Mouse (Mus musculus): ENCODE measurements around the gene Slc25a22. TPM values are rescaled to one million over a fixed set of nuclear protein-coding genes. Genes with fewer than 3 reads are reported as not detected.
A peak's percentile ranks its signal among the peaks of the same experiment; 100 is the strongest.
"Not testable (repeated sequence)": the region's sequence is repeated elsewhere in the genome, so short reads cannot be mapped to it uniquely, and the experiment has no call there.

The Slc25a22 gene
- polyA plus RNA-seq, 1 experiment from 2014 or later: 80.4 TPM

DNA sequence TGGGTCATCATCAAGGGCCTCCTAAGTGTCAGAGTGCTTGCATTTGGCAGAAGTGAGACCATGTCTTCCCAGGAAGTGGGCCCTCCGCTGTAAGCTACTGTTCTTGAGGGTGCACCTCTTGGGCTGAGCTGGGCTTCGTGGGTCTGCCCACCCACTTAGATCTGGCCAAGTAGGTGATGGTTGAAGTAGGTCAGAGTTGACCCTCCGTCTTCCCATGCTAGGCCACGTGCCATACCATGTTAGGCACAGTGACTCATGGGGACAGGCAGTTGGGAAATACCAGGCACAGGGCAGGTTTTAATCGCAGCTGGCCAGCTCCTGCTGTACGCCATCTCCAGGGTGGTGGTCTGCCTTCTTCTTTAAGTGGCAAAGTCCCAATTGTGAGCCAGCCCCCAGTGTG is 19.0 kb upstream of the Slc25a22 start:
- H3K27me3 ChIP-seq (ENCODE audit: control insufficient read depth, insufficient read depth, low read length): peaks cover 18% of the 10 kb centered on the region
- H3K9me3 ChIP-seq (ENCODE audit: control insufficient read depth, low read length): no peaks in the 10 kb centered on the region
- H3K4me1 ChIP-seq (ENCODE audit: control insufficient read depth, insufficient read depth, low read length): peaks cover 11% of the 10 kb centered on the region
- WGBS: 92% methylated on average over 6 of the region's 6 CpGs
- no peak overlapping the region for H3K4me3 ChIP-seq (ENCODE audit: low read depth, low read length)
- no peak overlapping the region for H3K4me2 ChIP-seq (ENCODE audit: low read depth, low read length)
- no peak overlapping the region for H3K27ac ChIP-seq (ENCODE audit: low read depth, low read length)
- ATAC-seq (ENCODE audit: low read depth): no peak
- H3K36me3 ChIP-seq (ENCODE audit: control insufficient read depth, insufficient read depth, low read length): peaks cover 9% of the 10 kb centered on the region; the same call in 1 of the 2 replicates
- H3K9ac ChIP-seq (replicated peaks; ENCODE audit: low read depth, low read length): no peak overlapping the region

DNA sequence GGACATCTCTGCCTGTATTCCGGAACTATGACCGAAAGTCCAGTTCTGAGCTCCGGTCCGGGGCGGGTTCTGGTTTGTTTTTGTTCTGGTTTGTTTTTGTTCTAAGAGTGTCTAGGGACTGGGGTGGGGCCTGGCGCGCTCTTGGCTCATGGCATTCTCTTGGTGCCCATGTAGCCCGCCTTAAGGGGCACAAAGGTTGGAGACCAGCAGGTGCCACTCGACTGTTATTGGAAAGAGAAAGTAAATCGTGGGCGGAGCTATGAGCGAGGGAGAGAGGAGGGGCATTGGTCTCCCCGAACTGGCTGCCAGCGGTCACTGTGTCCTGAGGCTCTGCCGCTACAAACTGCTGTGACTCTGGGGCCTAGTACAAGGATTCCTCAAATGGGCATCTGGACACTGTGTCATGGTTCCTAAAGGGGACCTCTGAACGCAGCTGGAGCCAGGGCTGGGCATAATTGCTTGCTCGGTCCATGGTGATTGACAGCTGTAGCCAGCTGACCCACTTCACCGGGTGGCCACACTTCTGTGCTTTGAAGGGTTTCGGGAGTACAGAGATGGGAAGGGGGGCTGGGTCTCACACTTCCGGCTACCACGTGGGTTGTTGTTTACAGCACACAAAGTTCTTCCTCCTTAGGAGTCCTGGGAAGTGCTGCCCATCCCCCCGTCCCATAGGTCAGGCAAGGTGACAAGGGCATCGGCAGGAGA is 18.1 kb upstream of the Slc25a22 start:
- Histone ChIP-seq H3K9me3 (ENCODE audit: control insufficient read depth, low read length) (no peaks in the 10 kb centered on the region), H3K4me3 (ENCODE audit: low read depth, low read length) (peak overlapping the region; percentile 49), H3K4me2 (ENCODE audit: low read depth, low read length) (peak overlapping the region; percentile 71), H3K27ac (ENCODE audit: low read depth, low read length) (peak overlapping the region; percentile 10; the same call in 1 of the 2 replicates), H3K36me3 (ENCODE audit: control insufficient read depth, insufficient read depth, low read length) (peaks cover 16% of the 10 kb centered on the region; the same call in 1 of the 2 replicates), H3K9ac (replicated peaks; ENCODE audit: low read depth, low read length) (peak overlapping the region; percentile 55), H3K4me1 (ENCODE audit: control insufficient read depth, insufficient read depth, low read length) (peaks cover 10% of the 10 kb centered on the region), H3K27me3 (ENCODE audit: control insufficient read depth, insufficient read depth, low read length) (peaks cover 13% of the 10 kb centered on the region)
- peak; percentile 41 for ATAC-seq (ENCODE audit: low read depth)
- WGBS: 1% methylated on average over 23 of the region's 23 CpGs

DNA sequence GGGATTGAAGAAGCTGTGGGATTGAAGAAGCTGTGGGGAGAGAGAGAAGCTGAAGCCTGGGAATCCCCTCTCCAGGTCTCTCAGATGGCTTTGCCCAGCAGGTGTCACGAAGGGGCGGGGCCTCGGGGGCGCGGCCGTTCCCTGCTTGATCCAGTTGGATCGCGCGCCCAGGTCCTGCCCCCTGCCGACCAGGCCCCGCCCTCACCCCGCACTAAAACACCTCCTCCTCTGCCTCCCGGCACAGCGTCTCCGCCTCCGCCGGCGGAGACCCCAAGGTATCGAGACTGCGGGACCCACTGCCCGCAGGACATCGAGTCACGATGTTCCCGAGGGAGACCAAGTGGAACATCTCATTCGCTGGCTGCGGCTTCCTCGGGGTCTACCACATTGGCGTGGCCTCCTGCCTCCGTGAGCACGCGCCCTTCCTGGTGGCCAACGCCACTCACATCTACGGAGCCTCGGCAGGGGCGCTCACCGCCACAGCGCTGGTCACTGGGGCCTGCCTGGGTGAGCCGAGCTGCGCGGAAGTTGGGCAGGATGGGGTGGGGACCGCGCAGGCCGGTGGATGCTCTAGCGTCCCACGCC is 17.4 kb upstream of the Slc25a22 start, which contains the start of gene Pnpla2:
TSS of gene Pnpla2 (plus strand) at position 232 of the 585 bp plus-strand sequence.
- ATAC-seq (ENCODE audit: low read depth): peak; percentile 80
- WGBS: under 1% methylated on average over 45 of the region's 45 CpGs
- H3K4me3 ChIP-seq (ENCODE audit: low read depth, low read length): peak within 1 kb of the TSS; percentile 49

DNA sequence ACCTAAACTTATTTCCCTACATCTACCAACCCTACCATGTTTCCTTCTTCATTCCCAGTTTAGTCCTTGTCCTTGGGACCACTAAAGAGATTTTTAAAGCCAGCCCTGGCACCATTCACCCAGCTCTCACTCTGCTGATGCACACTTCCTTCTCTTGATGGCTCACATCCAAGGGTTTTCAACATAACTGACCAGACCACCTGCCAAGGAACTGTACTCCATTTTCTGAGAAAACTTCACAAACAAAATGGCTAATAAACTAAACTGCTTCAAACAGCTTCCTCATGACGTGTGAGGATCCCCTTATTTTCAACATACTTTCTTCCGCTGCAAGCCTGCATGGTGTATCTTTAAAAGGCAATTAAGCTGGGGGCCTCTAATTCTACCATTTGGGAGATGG is 15.9 kb upstream of the Slc25a22 start:
- peaks cover 15% of the 10 kb centered on the region; the same call in 1 of the 2 replicates for H3K36me3 ChIP-seq (ENCODE audit: control insufficient read depth, insufficient read depth, low read length)
- no peak overlapping the region for H3K4me3 ChIP-seq (ENCODE audit: low read depth, low read length)
- ATAC-seq (ENCODE audit: low read depth): no peak
- H3K27ac ChIP-seq (ENCODE audit: low read depth, low read length): no peak overlapping the region
- H3K4me1 ChIP-seq (ENCODE audit: control insufficient read depth, insufficient read depth, low read length): peaks cover 12% of the 10 kb centered on the region
- no peaks in the 10 kb centered on the region for H3K9me3 ChIP-seq (ENCODE audit: control insufficient read depth, low read length)
- WGBS: 81% methylated on average over 2 of the region's 2 CpGs
- H3K27me3 ChIP-seq (ENCODE audit: control insufficient read depth, insufficient read depth, low read length): no peaks in the 10 kb centered on the region
- no peak overlapping the region for H3K4me2 ChIP-seq (ENCODE audit: low read depth, low read length)
- H3K9ac ChIP-seq (replicated peaks; ENCODE audit: low read depth, low read length): no peak overlapping the region

More for the DNA sequence above, 17.4 kb upstream of the Slc25a22 start, which contains the start of gene Pnpla2:
- peaks cover 20% of the 10 kb centered on the region; the same call in 1 of the 2 replicates for H3K36me3 ChIP-seq (ENCODE audit: control insufficient read depth, insufficient read depth, low read length)
- H3K4me1 ChIP-seq (ENCODE audit: control insufficient read depth, insufficient read depth, low read length): peaks cover 10% of the 10 kb centered on the region
- H3K9ac ChIP-seq (replicated peaks; ENCODE audit: low read depth, low read length): peak within 1 kb of the TSS; percentile 55
- H3K4me2 ChIP-seq (ENCODE audit: low read depth, low read length): peak within 1 kb of the TSS; percentile 71
- H3K9me3 ChIP-seq (ENCODE audit: control insufficient read depth, low read length): no peaks in the 10 kb centered on the region
- peaks cover 8% of the 10 kb centered on the region for H3K27me3 ChIP-seq (ENCODE audit: control insufficient read depth, insufficient read depth, low read length)
- peak within 1 kb of the TSS; percentile 10; the same call in 1 of the 2 replicates for H3K27ac ChIP-seq (ENCODE audit: low read depth, low read length)

DNA sequence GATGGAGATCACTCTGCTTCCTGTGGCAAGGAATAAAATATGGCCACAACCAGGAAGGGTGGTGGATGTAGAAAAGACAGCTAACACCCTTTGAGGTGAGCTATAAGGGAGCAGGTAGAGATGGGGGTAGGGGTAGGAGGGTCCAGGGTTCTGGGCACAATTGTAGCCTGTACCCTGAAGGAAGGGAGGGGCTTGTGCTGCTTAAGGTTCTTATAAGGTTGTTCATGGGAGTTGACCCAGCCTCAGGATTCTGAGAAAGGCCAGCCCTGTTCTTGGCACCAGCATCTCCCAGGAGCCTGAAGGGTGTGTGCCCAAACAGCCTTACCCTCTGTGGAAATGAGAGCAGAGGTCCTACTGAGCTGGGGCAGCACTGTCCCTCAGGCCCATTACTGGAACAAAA is 14.2 kb upstream of the Slc25a22 start:
- Histone ChIP-seq H3K36me3 (ENCODE audit: control insufficient read depth, insufficient read depth, low read length) (peaks cover 17% of the 10 kb centered on the region; the same call in 1 of the 2 replicates), H3K9ac (replicated peaks; ENCODE audit: low read depth, low read length) (no peak overlapping the region), H3K4me1 (ENCODE audit: control insufficient read depth, insufficient read depth, low read length) (peaks cover 18% of the 10 kb centered on the region), H3K27me3 (ENCODE audit: control insufficient read depth, insufficient read depth, low read length) (no peaks in the 10 kb centered on the region), H3K27ac (ENCODE audit: low read depth, low read length) (no peak overlapping the region), H3K4me2 (ENCODE audit: low read depth, low read length) (no peak overlapping the region), H3K4me3 (ENCODE audit: low read depth, low read length) (no peak overlapping the region), H3K9me3 (ENCODE audit: control insufficient read depth, low read length) (no peaks in the 10 kb centered on the region)
- no peak for ATAC-seq (ENCODE audit: low read depth)

DNA sequence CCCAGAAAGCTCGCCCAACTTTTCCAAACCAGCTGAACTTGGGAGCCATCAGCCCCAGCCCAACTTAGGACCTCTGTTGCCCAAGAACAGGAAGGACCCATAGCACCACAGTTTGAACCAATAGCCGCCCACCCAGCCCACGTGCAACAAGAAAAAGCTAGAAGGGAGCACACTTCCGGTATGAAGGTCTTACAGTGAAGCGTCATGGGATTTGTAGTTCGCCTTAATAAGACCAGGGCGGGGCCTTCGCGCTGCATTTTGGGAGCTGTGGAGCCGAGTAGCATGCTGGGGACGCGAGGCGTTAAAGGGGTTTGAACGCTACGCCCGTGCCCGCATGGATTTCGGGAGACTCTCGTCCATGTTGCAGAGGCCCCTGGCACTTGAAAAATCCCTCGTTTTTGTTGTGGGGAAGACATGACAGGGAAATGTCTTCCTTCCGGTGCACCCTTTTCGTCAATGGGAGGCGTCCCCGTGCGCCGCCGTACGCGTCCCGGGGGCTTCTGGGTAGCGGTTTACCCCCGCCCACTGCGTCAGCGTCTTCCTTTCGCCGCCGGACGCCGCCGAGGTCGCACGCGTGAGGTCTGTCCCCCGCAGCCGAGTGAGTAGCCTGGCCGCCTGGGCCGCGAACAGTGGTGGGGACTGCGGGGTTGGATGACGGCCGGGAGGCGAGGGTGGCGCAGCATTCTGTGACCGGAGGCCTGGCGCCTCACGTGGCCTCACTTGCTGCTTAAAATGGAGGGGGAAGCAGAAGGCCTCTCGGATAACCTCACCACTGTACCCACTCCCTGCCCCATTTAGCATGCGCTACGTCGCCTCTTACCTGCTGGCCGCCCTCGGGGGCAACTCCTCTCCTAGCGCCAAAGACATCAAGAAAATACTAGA is 9.7 kb upstream of the Slc25a22 start, which contains the start of gene Rplp2:
TSS of gene Rplp2 (plus strand) at position 261 of the 882 bp plus-strand sequence.
- ATAC-seq (ENCODE audit: low read depth): peak; percentile 95
- Histone ChIP-seq H3K4me3 (ENCODE audit: low read depth, low read length) (peak within 1 kb of the TSS; percentile 70), H3K9ac (replicated peaks; ENCODE audit: low read depth, low read length) (peak within 1 kb of the TSS; percentile 83), H3K4me1 (ENCODE audit: control insufficient read depth, insufficient read depth, low read length) (peaks cover 17% of the 10 kb centered on the region; the same call in 1 of the 2 replicates), H3K36me3 (ENCODE audit: control insufficient read depth, insufficient read depth, low read length) (peaks cover 17% of the 10 kb centered on the region; the same call in 1 of the 2 replicates), H3K27me3 (ENCODE audit: control insufficient read depth, insufficient read depth, low read length) (no peaks in the 10 kb centered on the region), H3K27ac (ENCODE audit: low read depth, low read length) (peak within 1 kb of the TSS; percentile 91), H3K4me2 (ENCODE audit: low read depth, low read length) (peak within 1 kb of the TSS; percentile 83), H3K9me3 (ENCODE audit: control insufficient read depth, low read length) (no peaks in the 10 kb centered on the region)
- WGBS: under 1% methylated on average over 63 of the region's 63 CpGs

DNA sequence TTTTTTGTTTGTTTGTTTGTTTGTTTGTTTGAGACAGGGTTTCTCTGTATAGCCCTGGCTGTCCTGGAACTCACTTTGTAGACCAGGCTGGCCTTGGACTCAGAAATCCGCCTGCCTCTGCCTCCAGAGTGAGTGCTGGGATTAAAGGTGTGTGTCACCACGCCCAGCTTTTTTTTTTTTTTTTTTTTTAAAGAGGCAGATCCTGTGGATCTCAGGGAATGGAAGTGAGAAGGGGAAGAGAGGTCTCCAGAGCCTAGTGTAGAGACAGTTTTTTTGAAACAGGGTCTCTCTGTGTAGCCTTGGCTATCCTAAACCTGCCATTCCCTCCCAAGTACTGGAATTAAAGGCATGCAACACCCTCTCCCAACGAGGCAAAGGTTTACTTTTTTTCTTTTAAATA is 8.7 kb upstream of the Slc25a22 start:
- WGBS: 94% methylated on average over 3 of the region's 3 CpGs
- not testable (repeated sequence) for H3K4me3 ChIP-seq (ENCODE audit: low read depth, low read length); H3K27ac ChIP-seq (ENCODE audit: low read depth, low read length); H3K27me3 ChIP-seq (ENCODE audit: control insufficient read depth, insufficient read depth, low read length); H3K9ac ChIP-seq (replicated peaks; ENCODE audit: low read depth, low read length); ATAC-seq (ENCODE audit: low read depth); H3K9me3 ChIP-seq (ENCODE audit: control insufficient read depth, low read length)
- peak overlapping the region; percentile 83; the same call in 1 of the 2 replicates for H3K4me2 ChIP-seq (ENCODE audit: low read depth, low read length)
- H3K36me3 ChIP-seq (ENCODE audit: control insufficient read depth, insufficient read depth, low read length): peaks cover 12% of the 10 kb centered on the region; the same call in 1 of the 2 replicates
- peaks cover 17% of the 10 kb centered on the region; the same call in 1 of the 2 replicates for H3K4me1 ChIP-seq (ENCODE audit: control insufficient read depth, insufficient read depth, low read length)

DNA sequence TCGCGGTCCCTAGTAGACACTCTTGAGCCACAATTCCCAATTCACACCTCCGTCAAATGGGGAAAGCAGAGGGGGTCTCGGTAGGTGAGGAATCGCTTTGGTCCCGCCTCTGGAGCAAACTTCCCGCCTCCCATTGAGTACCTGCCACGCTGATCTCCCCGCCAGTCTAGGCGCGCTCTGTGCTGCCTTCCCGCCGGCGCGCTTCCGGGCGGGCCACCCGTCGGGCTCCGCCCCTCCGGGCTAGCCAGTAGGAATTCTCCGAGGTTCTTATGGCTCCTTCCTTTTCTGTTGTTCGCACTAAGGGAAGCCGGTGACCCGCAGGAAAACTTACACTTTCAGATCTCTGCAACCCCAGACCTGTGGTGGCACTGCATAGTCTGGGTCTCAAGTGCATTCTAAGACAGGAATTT is 6.1 kb upstream of the Slc25a22 start, which contains the start of gene Pidd1:
TSS of gene Pidd1 (minus strand) at position 198 of the 410 bp plus-strand sequence.
- no peaks in the 10 kb centered on the region for H3K9me3 ChIP-seq (ENCODE audit: control insufficient read depth, low read length)
- peaks cover 17% of the 10 kb centered on the region; the same call in 1 of the 2 replicates for H3K4me1 ChIP-seq (ENCODE audit: control insufficient read depth, insufficient read depth, low read length)
- WGBS: 0% methylated on average over 25 of the region's 25 CpGs
- peak within 1 kb of the TSS; percentile 51 for H3K4me2 ChIP-seq (ENCODE audit: low read depth, low read length)
- no peak for ATAC-seq (ENCODE audit: low read depth)
- peaks cover 4% of the 10 kb centered on the region; the same call in 1 of the 2 replicates for H3K36me3 ChIP-seq (ENCODE audit: control insufficient read depth, insufficient read depth, low read length)
- H3K27me3 ChIP-seq (ENCODE audit: control insufficient read depth, insufficient read depth, low read length): no peaks in the 10 kb centered on the region
- peak within 1 kb of the TSS; percentile 15 for H3K4me3 ChIP-seq (ENCODE audit: low read depth, low read length)
- peak within 1 kb of the TSS; percentile 0; the same call in 1 of the 2 replicates for H3K9ac ChIP-seq (replicated peaks; ENCODE audit: low read depth, low read length)
- no peak within 1 kb of the TSS for H3K27ac ChIP-seq (ENCODE audit: low read depth, low read length)
